Mouse (Mus musculus) limb, embryonic 10.5 days (tissue): ENCODE measurements around the gene Cyth1. TPM values are rescaled to one million over a fixed set of nuclear protein-coding genes. Genes with fewer than 3 reads are reported as not detected.
A peak's percentile ranks its signal among the peaks of the same experiment; 100 is the strongest.

Experiments used
- DNase-seq: peaks from one replicate; pipeline ENCODE4 v3.0.0-alpha.2; 2017; ENCODE audit warnings: low spot score
- H3K27ac ChIP-seq: fragments of 300-500 bp; sonication (generic); 2 replicates; pipeline ENCODE4 v1.5.1; 2016; ENCODE audit warnings: mild to moderate bottlenecking
- H3K27me3 ChIP-seq: fragments of 300-500 bp; sonication (generic); 2 replicates; pipeline ENCODE4 v1.6.1; 2016; ENCODE audit warnings: low read depth, mild to moderate bottlenecking; ENCODE audit not compliant: poor library complexity, severe bottlenecking
- H3K36me3 ChIP-seq: fragments of 300-500 bp; sonication (generic); 2 replicates; pipeline ENCODE4 v1.6.1; 2016; ENCODE audit warnings: mild to moderate bottlenecking, moderate library complexity
- H3K4me1 ChIP-seq: fragments of 300-500 bp; sonication (generic); 2 replicates; pipeline ENCODE4 v1.6.1; 2016
- H3K4me3 ChIP-seq: fragments of 300-500 bp; sonication (generic); 2 replicates; pipeline ENCODE4 v1.5.1; 2016; ENCODE audit warnings: mild to moderate bottlenecking, moderate library complexity
- H3K9me3 ChIP-seq: fragments of 300-500 bp; sonication (generic); replicated peaks from 2 replicates; pipeline ENCODE4 v1.6.1; 2016; ENCODE audit warnings: mild to moderate bottlenecking
- WGBS: fragments of 180-500 bp; shearing (Covaris S2); methylation state at CpG from one replicate; pipeline ENCODE4 v1.1.7; 2016; 5-methylcytosine and 5-hydroxymethylcytosine counted together
- polyA plus RNA-seq: library from polyadenylated mRNA; unstranded; fragments of >200 nt; fragmentation: Nextera tagmentation; extraction: Ambion mirVana; gene quantifications from 2 replicates; pipeline ENCODE4 v1.2.1, GENCODE M21; 2016

Gene Cyth1
- polyA plus RNA-seq, 1 experiment from 2014 or later, result 22.6 TPM

DNA sequence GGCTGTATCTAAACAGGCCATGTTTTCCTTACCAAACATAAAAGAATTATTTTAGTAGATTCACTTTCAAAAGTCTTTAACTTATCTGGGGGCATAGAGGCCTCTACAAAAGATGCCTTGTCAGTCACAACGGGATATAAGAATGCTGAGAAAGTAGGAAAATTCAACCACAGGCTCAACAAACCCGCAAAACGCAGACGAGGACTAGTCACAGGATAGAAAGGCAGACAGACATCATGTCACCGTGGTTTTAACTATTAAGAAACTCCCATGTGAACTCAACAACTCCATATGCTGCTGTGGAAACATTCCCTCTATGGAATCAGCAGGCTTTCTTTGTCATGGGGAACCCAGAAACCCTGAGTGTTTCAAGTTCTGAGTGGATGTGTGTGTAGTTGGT is 18.5 kb downstream of the Cyth1 start:
- Histone ChIP-seq H3K27me3 (no peaks in the 10 kb centered on the region), H3K36me3 (no peaks in the 10 kb centered on the region), H3K4me1 (peaks cover 26% of the 10 kb centered on the region; the same call in 1 of the 2 replicates), H3K9me3 (no peaks in the 10 kb centered on the region), H3K4me3 (no peak overlapping the region), H3K27ac (no peak overlapping the region)
- WGBS, result 94% methylated on average over 5 of the region's 5 CpGs
- no peak for DNase-seq

DNA sequence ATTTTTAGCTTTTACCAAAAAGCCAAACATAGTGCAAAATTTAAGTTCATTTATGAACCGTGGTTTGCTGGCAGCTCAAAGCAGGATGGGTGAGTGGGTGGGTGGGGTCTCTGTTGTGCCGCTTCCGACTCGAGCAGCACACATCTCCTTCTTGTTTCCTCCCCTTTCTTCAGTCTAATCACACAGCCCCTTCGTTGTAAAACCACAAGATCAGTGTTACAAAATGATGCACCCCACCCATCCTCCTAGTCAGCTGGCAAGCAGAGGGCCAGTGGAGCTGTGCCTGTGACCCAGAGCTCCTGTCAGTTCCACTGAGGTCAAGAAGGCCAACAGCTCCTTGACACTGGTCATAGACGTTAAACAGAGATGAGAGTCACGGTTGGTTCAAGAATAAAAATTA is 20.7 kb downstream of the Cyth1 start:
- no peak for DNase-seq
- Histone ChIP-seq H3K9me3 (no peaks in the 10 kb centered on the region), H3K36me3 (no peaks in the 10 kb centered on the region), H3K4me1 (peaks cover 28% of the 10 kb centered on the region), H3K4me3 (no peak overlapping the region), H3K27me3 (no peaks in the 10 kb centered on the region), H3K27ac (no peak overlapping the region)
- 83% methylated on average over 7 of the region's 7 CpGs for WGBS

DNA sequence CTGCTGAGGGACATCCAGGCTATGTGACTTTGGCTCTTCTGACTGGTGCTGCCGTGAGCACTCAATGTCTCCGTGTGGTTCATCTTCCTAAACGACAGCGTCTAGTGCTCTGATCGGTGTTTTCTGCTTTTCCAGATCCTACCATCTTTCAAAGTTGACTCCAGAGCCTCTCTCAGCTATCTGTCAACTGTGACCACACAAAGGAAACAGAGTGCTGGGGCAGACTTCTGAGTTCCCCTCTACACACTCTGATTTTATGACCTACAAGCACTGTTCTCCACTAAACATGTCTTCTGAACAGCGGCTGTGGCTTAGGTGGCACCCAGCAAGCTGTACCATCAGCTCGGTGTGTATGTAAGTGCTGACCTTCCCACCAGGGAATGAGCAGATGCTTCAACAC is 21.5 kb downstream of the Cyth1 start:
- Histone ChIP-seq H3K27ac (no peak overlapping the region), H3K4me1 (peaks cover 26% of the 10 kb centered on the region), H3K36me3 (no peaks in the 10 kb centered on the region), H3K9me3 (no peaks in the 10 kb centered on the region), H3K4me3 (no peak overlapping the region), H3K27me3 (no peaks in the 10 kb centered on the region)
- no peak for DNase-seq
- 88% methylated on average over 7 of the region's 7 CpGs for WGBS

DNA sequence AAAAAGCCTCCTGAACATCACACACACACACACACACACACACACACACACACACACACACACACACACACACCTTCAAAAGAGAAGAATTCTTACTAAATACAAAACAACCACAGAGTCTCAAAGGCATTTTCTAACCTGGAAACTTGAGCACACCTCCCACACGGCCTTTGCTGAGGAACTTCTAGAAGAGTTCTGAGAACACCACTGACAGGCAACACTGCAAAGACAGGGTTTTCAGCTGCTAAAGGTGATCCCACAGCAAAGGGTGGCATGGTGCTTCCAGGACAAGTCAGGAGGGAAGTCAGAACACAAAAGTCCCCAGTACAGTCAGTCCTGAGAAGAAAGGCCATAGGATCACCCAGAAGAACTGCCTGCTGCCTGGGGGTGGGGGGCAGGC is 22.5 kb downstream of the Cyth1 start:
- no peak for DNase-seq
- Histone ChIP-seq H3K27ac (no peak overlapping the region; the same call in 1 of the 2 replicates), H3K27me3 (no peaks in the 10 kb centered on the region), H3K36me3 (no peaks in the 10 kb centered on the region), H3K4me1 (peaks cover 31% of the 10 kb centered on the region), H3K9me3 (no peaks in the 10 kb centered on the region), H3K4me3 (no peak overlapping the region)
- 69% methylated on average over 1 of the region's 1 CpGs for WGBS

DNA sequence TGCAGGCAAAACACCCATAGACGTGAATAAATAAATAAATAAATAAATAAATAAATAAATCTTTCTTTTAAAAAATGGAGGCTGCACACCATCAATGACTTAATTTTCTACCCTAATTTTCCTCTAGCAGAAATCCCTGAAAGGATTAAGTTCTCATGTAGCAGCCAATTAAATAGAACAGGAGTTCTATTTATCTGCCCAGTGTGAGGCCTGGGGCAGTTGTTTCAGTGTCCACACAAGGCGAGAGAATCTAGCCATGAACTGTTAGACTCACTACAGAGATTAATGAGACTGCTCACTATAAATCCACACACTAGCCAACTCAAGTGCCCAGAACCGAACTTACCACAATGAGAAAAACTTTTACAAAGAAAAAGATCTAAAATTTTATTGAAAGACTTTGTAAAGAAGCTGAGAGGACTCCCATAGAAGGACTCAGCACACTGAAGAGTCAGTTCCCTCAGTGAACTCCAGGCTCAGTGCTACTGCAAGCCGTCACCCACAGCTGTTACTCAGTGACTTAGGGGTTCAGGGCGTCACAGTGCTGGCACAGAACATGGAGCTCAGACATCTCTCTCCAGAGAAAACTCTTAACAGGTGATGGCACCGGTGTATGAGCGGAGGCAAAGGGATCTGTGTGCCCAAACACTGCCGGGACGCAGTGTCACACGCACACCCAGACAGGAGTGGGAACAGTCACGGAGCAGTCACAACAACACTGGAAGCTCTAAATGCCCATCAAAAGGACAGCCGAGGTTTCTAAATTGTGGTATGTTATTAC is 23.1 kb downstream of the Cyth1 start:
- no peak overlapping the region for H3K4me3 ChIP-seq
- WGBS, result 81% methylated on average over 12 of the region's 12 CpGs
- peaks cover 33% of the 10 kb centered on the region for H3K4me1 ChIP-seq
- DNase-seq, result no peak
- H3K36me3 ChIP-seq, result no peaks in the 10 kb centered on the region
- H3K9me3 ChIP-seq, result no peaks in the 10 kb centered on the region
- H3K27me3 ChIP-seq, result no peaks in the 10 kb centered on the region
- H3K27ac ChIP-seq, result peak overlapping the region; percentile 44; the same call in 1 of the 2 replicates

- 87% methylated on average over 10 of the region's 10 CpGs for WGBS
Observed at GRCm38 (mm10) chr11:118223416-118224067, 24.9 kb downstream of the Cyth1 start.

GRCm38 (mm10) chr11:118222917-118223316 is 25.5 kb downstream of the Cyth1 start:
- H3K36me3 ChIP-seq, result no peaks in the 10 kb centered on the region
- H3K9me3 ChIP-seq, result no peaks in the 10 kb centered on the region
- no peak overlapping the region for H3K27ac ChIP-seq
- no peak overlapping the region for H3K4me3 ChIP-seq
- peaks cover 33% of the 10 kb centered on the region for H3K4me1 ChIP-seq
- 88% methylated on average over 5 of the region's 5 CpGs for WGBS
- H3K27me3 ChIP-seq, result no peaks in the 10 kb centered on the region
- DNase-seq, result no peak

More at GRCm38 (mm10) chr11:118223416-118224067, 24.9 kb downstream of the Cyth1 start:
- Histone ChIP-seq H3K9me3 (no peaks in the 10 kb centered on the region), H3K4me3 (no peak overlapping the region), H3K36me3 (no peaks in the 10 kb centered on the region), H3K4me1 (peaks cover 33% of the 10 kb centered on the region), H3K27me3 (no peaks in the 10 kb centered on the region), H3K27ac (no peak overlapping the region)
- DNase-seq, result no peak

DNA sequence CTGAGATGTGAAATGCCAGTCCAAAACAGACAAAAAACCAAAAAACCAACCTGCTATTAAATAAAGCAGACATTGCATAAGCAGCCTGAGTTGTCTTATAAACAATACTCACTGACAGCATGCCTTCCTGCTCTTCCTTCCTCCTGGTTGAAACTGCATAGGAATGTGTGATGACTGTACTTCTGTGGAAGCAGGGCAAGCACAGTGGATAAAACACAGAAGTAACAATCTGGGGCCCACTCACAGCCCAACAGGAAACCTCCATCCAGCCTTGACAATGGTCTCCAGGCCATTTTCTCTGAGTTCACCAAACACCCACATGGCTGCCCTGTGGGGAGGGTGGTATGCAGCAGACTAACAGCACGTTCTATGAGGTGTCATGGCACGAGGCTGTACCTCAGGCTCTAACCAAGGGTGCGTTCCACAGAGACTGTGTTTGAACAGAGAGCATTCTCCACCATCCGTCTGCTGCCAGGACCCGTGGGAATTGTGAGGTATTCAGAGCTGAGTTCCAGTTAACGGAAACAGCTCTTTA is 26.0 kb downstream of the Cyth1 start:
- no peaks in the 10 kb centered on the region for H3K36me3 ChIP-seq
- DNase-seq, result no peak
- H3K27me3 ChIP-seq, result no peaks in the 10 kb centered on the region
- no peak overlapping the region for H3K27ac ChIP-seq
- no peaks in the 10 kb centered on the region for H3K9me3 ChIP-seq
- peaks cover 33% of the 10 kb centered on the region for H3K4me1 ChIP-seq
- H3K4me3 ChIP-seq, result no peak overlapping the region
- WGBS, result 80% methylated on average over 6 of the region's 6 CpGs

DNA sequence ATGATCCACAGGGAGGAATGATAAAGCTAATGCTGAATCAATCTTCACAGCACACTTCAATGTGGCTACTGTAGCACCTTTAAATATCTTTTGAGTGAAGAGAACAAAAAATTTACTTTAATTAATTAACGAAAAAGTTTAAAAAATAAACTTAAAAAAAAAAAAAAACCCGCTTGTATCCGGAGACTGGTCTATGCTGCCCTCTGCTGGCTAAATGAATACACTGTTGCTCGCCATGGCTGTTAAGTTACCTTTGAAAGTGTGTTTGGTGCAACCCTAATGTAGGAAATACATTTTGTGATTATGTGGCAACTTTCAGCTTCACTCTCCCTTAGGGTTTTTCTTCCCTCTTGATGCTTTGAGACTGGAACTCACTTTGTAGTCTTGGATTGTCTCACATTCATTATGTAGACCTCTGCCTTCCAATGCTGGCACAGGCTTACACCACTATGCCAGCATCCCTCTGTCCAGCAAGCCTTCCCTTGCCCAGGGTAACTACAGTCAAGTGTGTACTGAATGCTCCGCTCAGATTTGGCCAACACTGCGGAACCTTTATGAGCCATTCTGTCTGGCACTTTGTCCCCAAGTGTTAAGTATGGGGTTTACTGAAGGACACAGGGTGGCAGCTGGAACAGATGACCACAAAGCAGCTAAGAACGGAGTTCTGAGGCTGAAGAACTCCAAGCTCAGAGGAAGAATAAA is 27.7 kb downstream of the Cyth1 start:
- Histone ChIP-seq H3K4me3 (no peak overlapping the region), H3K27ac (no peak overlapping the region), H3K4me1 (peaks cover 25% of the 10 kb centered on the region), H3K9me3 (no peaks in the 10 kb centered on the region), H3K36me3 (no peaks in the 10 kb centered on the region), H3K27me3 (no peaks in the 10 kb centered on the region)
- WGBS, result 23% methylated on average over 7 of the region's 7 CpGs
- DNase-seq, result no peak

GRCm38 (mm10) chr11:118219066-118219465 is 29.3 kb downstream of the Cyth1 start:
- WGBS, result 92% methylated on average over 4 of the region's 4 CpGs

DNA sequence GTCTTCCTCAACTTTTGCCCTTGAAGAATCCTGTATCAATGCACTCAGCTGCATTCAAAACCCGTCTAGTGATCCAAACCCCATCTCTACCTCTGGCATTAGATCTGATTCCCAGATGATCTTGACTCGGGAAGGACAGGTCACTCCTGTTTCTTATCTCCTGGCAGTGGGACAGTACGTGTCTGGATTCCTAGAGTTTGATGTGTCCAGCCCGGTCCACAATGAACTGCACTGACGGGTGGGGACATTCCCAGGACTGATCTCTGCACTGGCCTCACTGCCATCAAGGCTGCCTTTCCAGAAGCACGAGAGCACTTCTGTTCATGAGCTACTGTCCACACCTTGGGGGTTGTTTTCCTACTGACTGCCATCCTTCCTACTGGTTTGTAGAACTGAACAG is 31.9 kb downstream of the Cyth1 start:
- WGBS, result 86% methylated on average over 6 of the region's 6 CpGs
- Histone ChIP-seq H3K4me1 (peaks cover 28% of the 10 kb centered on the region), H3K27ac (no peak overlapping the region)

More at GRCm38 (mm10) chr11:118219066-118219465, 29.3 kb downstream of the Cyth1 start:
- Histone ChIP-seq H3K27me3 (no peaks in the 10 kb centered on the region), H3K4me1 (peaks cover 22% of the 10 kb centered on the region), H3K9me3 (no peaks in the 10 kb centered on the region), H3K4me3 (no peak overlapping the region), H3K36me3 (no peaks in the 10 kb centered on the region), H3K27ac (no peak overlapping the region)
- DNase-seq, result no peak

GRCm38 (mm10) chr11:118215928-118216458 is 32.4 kb downstream of the Cyth1 start:
- 84% methylated on average over 5 of the region's 5 CpGs for WGBS
- H3K27ac ChIP-seq, result no peak overlapping the region

More for the DNA sequence above, 31.9 kb downstream of the Cyth1 start:
- no peaks in the 10 kb centered on the region for H3K36me3 ChIP-seq
- no peak overlapping the region for H3K4me3 ChIP-seq
- H3K9me3 ChIP-seq, result no peaks in the 10 kb centered on the region
- no peaks in the 10 kb centered on the region for H3K27me3 ChIP-seq
- no peak for DNase-seq

More at GRCm38 (mm10) chr11:118215928-118216458, 32.4 kb downstream of the Cyth1 start:
- H3K4me3 ChIP-seq, result no peak overlapping the region
- H3K36me3 ChIP-seq, result no peaks in the 10 kb centered on the region
- DNase-seq, result no peak
- H3K27me3 ChIP-seq, result no peaks in the 10 kb centered on the region
- H3K9me3 ChIP-seq, result no peaks in the 10 kb centered on the region
- peaks cover 30% of the 10 kb centered on the region for H3K4me1 ChIP-seq
